Mouse (Mus musculus) kidney, embryonic 15.5 days (tissue): ENCODE results near the gene Grm3. TPM values are rescaled to one million over a fixed set of nuclear protein-coding genes. Genes with fewer than 3 reads are reported as not detected.

Experiments used
- ATAC-seq: fragments of 200-750 bp; cut with Nextera tagmentation; replicated peaks from 2 replicates; pipeline ENCODE4 v1.8.0; 2017; ENCODE audit warnings: moderate TSS enrichment; ENCODE audit not compliant: low FRiP score
- H3K27ac ChIP-seq: fragments of 300-500 bp; sonication (generic); 2 replicates; pipeline ENCODE4 v1.5.1; 2015; ENCODE audit warnings: mild to moderate bottlenecking, inconsistent platforms
- H3K27me3 ChIP-seq: fragments of 300-500 bp; sonication (generic); 2 replicates; pipeline ENCODE4 v1.6.1; 2015; ENCODE audit warnings: inconsistent platforms
- H3K36me3 ChIP-seq: fragments of 300-500 bp; sonication (generic); 2 replicates; pipeline ENCODE4 v1.6.1; 2015; ENCODE audit warnings: inconsistent platforms
- H3K4me1 ChIP-seq: fragments of 300-500 bp; sonication (generic); 2 replicates; pipeline ENCODE4 v1.6.1; 2015; ENCODE audit warnings: inconsistent platforms
- H3K4me2 ChIP-seq: fragments of 300-500 bp; sonication (generic); 2 replicates; pipeline ENCODE4 v1.6.1; 2015; ENCODE audit warnings: moderate library complexity, mild to moderate bottlenecking, inconsistent platforms
- H3K4me3 ChIP-seq: fragments of 300-500 bp; sonication (generic); replicated peaks from 2 replicates; pipeline ENCODE4 v1.5.1; 2015; ENCODE audit warnings: mild to moderate bottlenecking, inconsistent platforms
- H3K9ac ChIP-seq: fragments of 300-500 bp; sonication (generic); 2 replicates; pipeline ENCODE4 v1.6.1; 2015; ENCODE audit warnings: mild to moderate bottlenecking, inconsistent platforms
- H3K9me3 ChIP-seq: fragments of 300-500 bp; sonication (generic); replicated peaks from 2 replicates; pipeline ENCODE4 v1.6.1; 2016; ENCODE audit warnings: inconsistent platforms
- WGBS: fragments of 180-500 bp; shearing (Covaris S2); methylation state at CpG from one replicate; pipeline ENCODE4 v1.1.7; 2015; ENCODE audit warnings: mixed read lengths; 5-methylcytosine and 5-hydroxymethylcytosine counted together
- polyA plus RNA-seq: library from polyadenylated mRNA; unstranded; fragments of >200 nt; fragmentation: Nextera tagmentation; extraction: Ambion mirVana; gene quantifications from 2 replicates; pipeline ENCODE4 v1.2.1, GENCODE M21; 2015

Grm3 gene
- polyA plus RNA-seq, 1 experiment from 2014 or later: 0.77 TPM

GRCm38 (mm10) chr5:9621417-9622067 is 103.4 kb downstream of the Grm3 start:
- no peaks in the 10 kb centered on the region for H3K9me3 ChIP-seq
- H3K27me3 ChIP-seq: no peaks in the 10 kb centered on the region
- 68% methylated on average over 3 of the region's 3 CpGs for WGBS
- no peak for ATAC-seq
- H3K4me2 ChIP-seq: no peak overlapping the region
- H3K4me3 ChIP-seq: no peak overlapping the region
- H3K9ac ChIP-seq: no peak overlapping the region
- H3K36me3 ChIP-seq: no peaks in the 10 kb centered on the region
- peaks cover 5% of the 10 kb centered on the region; the same call in 1 of the 2 replicates for H3K4me1 ChIP-seq
- no peak overlapping the region for H3K27ac ChIP-seq

- Histone ChIP-seq H3K4me3 (no peak overlapping the region), H3K4me2 (no peak overlapping the region), H3K27me3 (no peaks in the 10 kb centered on the region), H3K27ac (no peak overlapping the region), H3K36me3 (no peaks in the 10 kb centered on the region), H3K4me1 (no peaks in the 10 kb centered on the region), H3K9me3 (no peaks in the 10 kb centered on the region), H3K9ac (no peak overlapping the region)
- 79% methylated on average over 2 of the region's 2 CpGs for WGBS
- ATAC-seq: no peak
Measured at GRCm38 (mm10) chr5:9579021-9579420, 145.9 kb downstream of the Grm3 start.

DNA sequence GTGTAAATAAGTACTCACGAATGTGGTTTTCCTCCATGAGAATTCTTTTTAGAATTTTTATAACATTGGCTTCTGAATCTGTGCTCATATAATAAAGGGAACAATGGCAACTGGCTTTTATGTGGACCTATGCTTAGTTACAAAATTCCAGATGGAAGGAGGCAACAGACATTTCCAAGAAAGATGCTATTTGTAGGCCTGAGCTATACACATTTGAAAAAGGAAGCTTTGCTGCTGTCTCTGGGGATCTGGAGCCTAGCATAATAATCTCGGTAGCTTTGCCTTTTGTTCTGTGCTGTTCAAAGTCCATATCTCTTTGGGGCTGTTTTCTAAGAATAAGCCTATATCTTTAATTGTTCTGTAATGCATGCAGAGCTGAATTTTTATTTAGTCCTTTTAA is 146.4 kb downstream of the Grm3 start:
- Histone ChIP-seq H3K9me3 (no peaks in the 10 kb centered on the region), H3K4me2 (no peak overlapping the region), H3K36me3 (no peaks in the 10 kb centered on the region), H3K27ac (no peak overlapping the region), H3K27me3 (no peaks in the 10 kb centered on the region), H3K4me3 (no peak overlapping the region), H3K4me1 (no peaks in the 10 kb centered on the region), H3K9ac (no peak overlapping the region)
- no peak for ATAC-seq
- WGBS: 77% methylated on average over 2 of the region's 2 CpGs

DNA sequence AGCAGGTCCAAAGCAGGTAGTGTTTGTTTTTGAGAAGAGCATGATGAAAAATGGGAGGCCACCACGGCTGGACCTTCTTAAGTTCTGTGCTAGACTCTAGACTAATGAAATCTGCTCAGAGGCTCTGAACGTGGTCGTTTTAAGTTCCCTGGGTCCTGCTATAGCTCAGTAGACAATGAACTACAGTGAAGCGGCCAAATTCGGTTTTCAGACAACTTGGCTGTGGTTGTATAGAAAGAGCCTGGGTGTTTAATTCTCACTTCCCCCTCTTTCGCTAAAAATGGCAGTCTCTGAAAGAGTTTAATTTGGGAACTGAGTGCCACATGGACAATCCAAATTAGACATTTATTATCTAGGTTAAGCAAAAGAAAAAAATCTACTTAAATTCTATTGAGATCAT is 154.0 kb downstream of the Grm3 start:
- Histone ChIP-seq H3K27ac (no peak overlapping the region), H3K9me3 (no peaks in the 10 kb centered on the region), H3K36me3 (no peaks in the 10 kb centered on the region), H3K4me3 (no peak overlapping the region), H3K27me3 (no peaks in the 10 kb centered on the region), H3K9ac (no peak overlapping the region), H3K4me1 (no peaks in the 10 kb centered on the region), H3K4me2 (no peak overlapping the region)
- ATAC-seq: no peak
- 87% methylated on average over 6 of the region's 6 CpGs for WGBS

GRCm38 (mm10) chr5:9557706-9558105 is 167.3 kb downstream of the Grm3 start:
- H3K4me3 ChIP-seq: no peak overlapping the region
- H3K27ac ChIP-seq: no peak overlapping the region
- 27% methylated on average over 3 of the region's 3 CpGs for WGBS
- H3K4me1 ChIP-seq: no peaks in the 10 kb centered on the region
- no peaks in the 10 kb centered on the region for H3K9me3 ChIP-seq
- H3K36me3 ChIP-seq: no peaks in the 10 kb centered on the region
- H3K27me3 ChIP-seq: no peaks in the 10 kb centered on the region
- no peak for ATAC-seq
- no peak overlapping the region for H3K4me2 ChIP-seq
- no peak overlapping the region for H3K9ac ChIP-seq

DNA sequence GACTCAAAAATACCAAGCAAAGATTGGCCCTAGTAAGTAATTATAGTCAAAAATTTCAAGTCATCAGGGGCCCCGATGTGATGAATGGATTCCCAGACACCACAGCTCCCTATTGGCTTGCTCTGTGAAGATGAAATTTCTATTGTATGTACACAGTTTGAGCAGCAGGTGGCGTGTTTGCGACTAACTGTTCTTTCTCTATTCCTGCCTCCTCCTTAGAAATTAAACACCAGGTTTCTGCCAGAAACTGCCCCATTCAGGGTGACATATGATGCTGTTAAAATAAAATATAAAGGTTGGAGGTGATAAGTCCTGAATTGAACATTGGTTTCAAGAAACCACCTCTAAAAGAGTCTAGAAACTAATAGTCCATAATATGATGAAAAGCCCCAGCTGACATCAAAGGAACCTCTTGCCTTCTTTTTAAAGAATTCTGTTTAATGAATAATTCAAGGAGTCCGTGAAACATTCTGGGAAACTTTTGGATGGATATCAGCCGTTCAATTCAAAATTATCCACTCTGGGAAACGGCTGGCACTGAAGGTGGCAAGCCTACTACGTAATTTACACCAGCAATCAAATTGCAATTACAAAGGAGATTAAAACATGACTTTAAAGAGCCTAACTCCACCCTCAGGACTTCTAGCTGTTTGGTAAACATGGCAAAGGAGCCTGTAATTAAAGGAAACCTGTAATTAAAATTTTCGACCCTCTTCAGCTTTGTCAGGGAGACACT is 184.0 kb downstream of the Grm3 start:
- Histone ChIP-seq H3K9me3 (no peaks in the 10 kb centered on the region), H3K4me3 (no peak overlapping the region), H3K4me1 (no peaks in the 10 kb centered on the region), H3K36me3 (no peaks in the 10 kb centered on the region), H3K27ac (no peak overlapping the region), H3K27me3 (no peaks in the 10 kb centered on the region), H3K9ac (no peak overlapping the region), H3K4me2 (no peak overlapping the region)
- WGBS: 23% methylated on average over 8 of the region's 8 CpGs
- ATAC-seq: peak; percentile 46

DNA sequence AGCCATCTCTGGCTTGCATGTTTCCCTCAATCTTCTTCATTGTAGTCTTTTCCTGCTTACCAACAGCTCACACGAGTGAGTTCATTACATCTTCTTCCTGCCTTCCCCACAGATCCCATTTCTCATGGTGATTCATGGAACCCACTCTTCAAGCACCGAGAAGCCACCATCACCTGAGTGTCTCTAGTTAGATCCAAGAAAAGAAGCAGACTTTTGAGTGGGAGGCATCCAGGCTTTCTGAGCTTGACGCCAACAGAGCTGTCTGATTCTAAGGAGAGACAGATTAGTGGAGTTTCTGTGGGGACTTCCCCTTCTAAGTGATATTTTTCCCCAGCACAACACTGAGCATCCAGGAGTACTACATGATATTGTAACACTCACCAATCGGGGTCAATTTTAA is 199.5 kb downstream of the Grm3 start:
- ATAC-seq: no peak
- H3K4me1 ChIP-seq: no peaks in the 10 kb centered on the region
- H3K27me3 ChIP-seq: no peaks in the 10 kb centered on the region
- no peaks in the 10 kb centered on the region for H3K36me3 ChIP-seq
- H3K4me3 ChIP-seq: no peak overlapping the region
- H3K4me2 ChIP-seq: no peak overlapping the region
- 86% methylated on average over 4 of the region's 4 CpGs for WGBS
- H3K27ac ChIP-seq: no peak overlapping the region
- no peak overlapping the region for H3K9ac ChIP-seq
- H3K9me3 ChIP-seq: no peaks in the 10 kb centered on the region

DNA sequence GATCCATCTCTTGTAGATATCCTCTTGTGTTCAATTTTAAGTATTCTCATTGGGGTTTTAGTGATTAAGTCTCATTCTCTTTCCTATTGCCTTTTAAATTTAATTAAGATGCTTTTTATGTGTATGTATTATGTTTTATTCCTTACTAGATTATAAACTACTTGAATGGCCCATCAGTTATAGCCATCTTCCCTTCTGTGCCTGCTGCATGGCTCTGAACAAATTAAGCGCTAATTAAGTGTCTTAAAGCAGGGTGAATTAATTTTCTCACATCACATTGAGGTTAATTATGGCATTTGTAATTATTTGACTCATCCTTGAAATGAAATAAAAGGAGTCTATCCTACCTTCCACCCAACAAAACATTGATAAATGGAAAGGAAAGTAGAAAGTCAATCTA is 213.9 kb downstream of the Grm3 start:
- Histone ChIP-seq H3K4me3 (no peak overlapping the region), H3K4me1 (no peaks in the 10 kb centered on the region), H3K4me2 (no peak overlapping the region), H3K27me3 (no peaks in the 10 kb centered on the region), H3K9me3 (no peaks in the 10 kb centered on the region), H3K36me3 (no peaks in the 10 kb centered on the region), H3K9ac (no peak overlapping the region), H3K27ac (no peak overlapping the region)
- 90% methylated on average over 1 of the region's 1 CpGs for WGBS
- ATAC-seq: no peak

GRCm38 (mm10) chr5:9497235-9497634 is 227.7 kb downstream of the Grm3 start:
- H3K9ac ChIP-seq: no peak overlapping the region
- no peaks in the 10 kb centered on the region for H3K27me3 ChIP-seq
- H3K27ac ChIP-seq: no peak overlapping the region
- H3K4me2 ChIP-seq: no peak overlapping the region
- H3K36me3 ChIP-seq: no peaks in the 10 kb centered on the region
- no peak overlapping the region for H3K4me3 ChIP-seq
- ATAC-seq: no peak
- 74% methylated on average over 4 of the region's 4 CpGs for WGBS
- no peaks in the 10 kb centered on the region for H3K9me3 ChIP-seq
- no peaks in the 10 kb centered on the region for H3K4me1 ChIP-seq

GRCm38 (mm10) chr5:9495456-9495855 is 229.5 kb downstream of the Grm3 start:
- H3K4me1 ChIP-seq: no peaks in the 10 kb centered on the region
- H3K27ac ChIP-seq: no peak overlapping the region
- no peak overlapping the region for H3K4me3 ChIP-seq
- no peak overlapping the region for H3K9ac ChIP-seq
- no peaks in the 10 kb centered on the region for H3K27me3 ChIP-seq
- H3K4me2 ChIP-seq: no peak overlapping the region
- no peaks in the 10 kb centered on the region for H3K36me3 ChIP-seq
- ATAC-seq: no peak
- no peaks in the 10 kb centered on the region for H3K9me3 ChIP-seq
- WGBS: 30% methylated on average over 5 of the region's 5 CpGs

DNA sequence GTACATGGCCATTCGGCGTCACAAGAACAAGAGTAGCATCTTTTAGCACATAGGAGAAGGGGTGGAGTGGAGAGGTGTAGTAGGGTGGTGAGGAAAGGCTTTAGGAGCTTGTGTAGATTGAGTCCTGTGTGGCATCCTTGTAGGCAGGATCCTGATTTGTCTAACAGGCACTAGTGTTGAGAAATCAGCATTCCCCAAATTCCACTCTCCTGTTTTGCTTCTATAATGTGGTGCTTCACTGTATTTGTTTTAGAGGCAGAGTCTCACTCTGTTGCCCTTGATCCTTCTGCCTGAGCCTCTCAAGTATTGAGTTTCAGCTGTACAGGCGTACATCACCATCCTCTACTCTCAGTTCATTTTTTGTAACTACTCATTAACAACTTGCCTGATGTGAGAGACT is 247.4 kb downstream of the Grm3 start:
- no peak overlapping the region for H3K9ac ChIP-seq
- ATAC-seq: no peak
- WGBS: 79% methylated on average over 3 of the region's 3 CpGs
- no peaks in the 10 kb centered on the region for H3K36me3 ChIP-seq
- no peak overlapping the region for H3K4me2 ChIP-seq
- no peak overlapping the region for H3K4me3 ChIP-seq
- H3K9me3 ChIP-seq: no peaks in the 10 kb centered on the region
- no peaks in the 10 kb centered on the region for H3K4me1 ChIP-seq
- H3K27me3 ChIP-seq: no peaks in the 10 kb centered on the region
- no peak overlapping the region for H3K27ac ChIP-seq

DNA sequence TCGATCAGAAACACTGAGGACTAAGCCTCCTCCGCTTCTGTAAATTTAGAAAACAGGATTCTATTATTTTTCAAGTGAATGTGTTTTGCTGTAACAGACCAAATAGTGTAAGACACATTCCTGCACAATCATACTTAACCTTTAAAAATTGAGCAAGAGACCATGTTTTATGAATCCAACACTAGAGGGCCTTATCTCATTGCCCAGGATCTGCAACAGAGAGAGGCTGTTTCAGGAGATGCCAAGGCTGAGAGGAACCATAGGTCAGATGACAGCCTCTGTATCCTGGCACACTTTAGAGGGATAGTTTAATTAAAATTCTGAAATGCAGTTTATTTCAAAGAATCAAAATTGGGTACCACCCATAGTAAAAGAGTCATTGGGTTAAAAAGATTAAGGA is 271.7 kb downstream of the Grm3 start:
- H3K27me3 ChIP-seq: no peaks in the 10 kb centered on the region
- no peaks in the 10 kb centered on the region for H3K36me3 ChIP-seq
- H3K9me3 ChIP-seq: no peaks in the 10 kb centered on the region
- no peak for ATAC-seq
- no peaks in the 10 kb centered on the region for H3K4me1 ChIP-seq
- no peak overlapping the region for H3K27ac ChIP-seq
- H3K4me2 ChIP-seq: no peak overlapping the region
- WGBS: 85% methylated on average over 2 of the region's 2 CpGs
- H3K4me3 ChIP-seq: no peak overlapping the region
- no peak overlapping the region for H3K9ac ChIP-seq

GRCm38 (mm10) chr5:9449570-9449969 is 275.4 kb downstream of the Grm3 start:
- 69% methylated on average over 5 of the region's 5 CpGs for WGBS
- no peaks in the 10 kb centered on the region for H3K27me3 ChIP-seq

More at GRCm38 (mm10) chr5:9449570-9449969, 275.4 kb downstream of the Grm3 start:
- Histone ChIP-seq H3K9ac (no peak overlapping the region), H3K9me3 (no peaks in the 10 kb centered on the region), H3K4me1 (no peaks in the 10 kb centered on the region), H3K4me3 (no peak overlapping the region), H3K4me2 (no peak overlapping the region), H3K27ac (no peak overlapping the region), H3K36me3 (no peaks in the 10 kb centered on the region)
- no peak for ATAC-seq
